Mouse (Mus musculus) erythroblast, embryonic 14.5 days (primary cell): ENCODE measurements around the gene Ncam1. TPM values are rescaled to one million over a fixed set of nuclear protein-coding genes. Genes with fewer than 3 reads are reported as not detected.

Experiments
- H3K27me3 ChIP-seq: 2 replicates; pipeline ENCODE4 v1.6.1; 2012; ENCODE audit warnings: inconsistent platforms; ENCODE audit not compliant: control insufficient read depth
- H3K36me3 ChIP-seq: 2 replicates; pipeline ENCODE4 v1.6.1; 2012; ENCODE audit warnings: mild to moderate bottlenecking, inconsistent platforms; ENCODE audit not compliant: control insufficient read depth
- H3K4me1 ChIP-seq: 2 replicates; pipeline ENCODE4 v1.6.1; 2012; ENCODE audit warnings: inconsistent platforms; ENCODE audit not compliant: control insufficient read depth
- H3K4me3 ChIP-seq: replicated peaks from 2 replicates; pipeline ENCODE3; 2012; ENCODE audit warnings: moderate library complexity, mild to moderate bottlenecking, inconsistent platforms
- H3K9me3 ChIP-seq: 2 replicates; pipeline ENCODE4 v1.6.1; 2012; ENCODE audit warnings: low read length, inconsistent platforms, mixed read lengths; ENCODE audit not compliant: control insufficient read depth
- GATA1 ChIP-seq: IDR thresholded peaks from 2 replicates; pipeline ENCODE4 v1.6.1; 2012; ENCODE audit warnings: low read length, inconsistent platforms, mixed read lengths
- TAL1 ChIP-seq: IDR thresholded peaks from 3 replicates; pipeline ENCODE4 v1.6.1; 2012; ENCODE audit warnings: low read length, inconsistent platforms, mixed read lengths
- polyA plus RNA-seq: library from polyadenylated mRNA; stranded (reverse); fragments of >175 nt; gene quantifications from 2 replicates; pipeline ENCODE4 v1.2.3, GENCODE M21; 2012

The Ncam1 gene
- polyA plus RNA-seq, 1 experiment, result 0.01 TPM

GRCm38 (mm10) chr9:49536593-49536992 lies 262.1 kb downstream of the Ncam1 start:
- TF ChIP-seq GATA1 (no peak), TAL1 (no peak)
- Histone ChIP-seq H3K9me3 (no peaks in the 10 kb centered on the region), H3K4me1 (no peaks in the 10 kb centered on the region), H3K4me3 (no peak overlapping the region), H3K36me3 (no peaks in the 10 kb centered on the region), H3K27me3 (no peaks in the 10 kb centered on the region)

GRCm38 (mm10) chr9:49534958-49535357 lies 263.8 kb downstream of the Ncam1 start:
- Histone ChIP-seq H3K4me1 (no peaks in the 10 kb centered on the region), H3K36me3 (no peaks in the 10 kb centered on the region), H3K27me3 (no peaks in the 10 kb centered on the region), H3K9me3 (no peaks in the 10 kb centered on the region), H3K4me3 (no peak overlapping the region)
- no peak for TF ChIP-seq GATA1
- no peak for TF ChIP-seq TAL1

- H3K27me3 ChIP-seq, result no peaks in the 10 kb centered on the region
- TF ChIP-seq TAL1 (no peak), GATA1 (no peak)
- H3K36me3 ChIP-seq, result no peaks in the 10 kb centered on the region
- H3K4me3 ChIP-seq, result no peak overlapping the region
- H3K9me3 ChIP-seq, result no peaks in the 10 kb centered on the region
- H3K4me1 ChIP-seq, result no peaks in the 10 kb centered on the region
These were observed 264.7 kb downstream of the Ncam1 start for GRCm38 (mm10) chr9:49533912-49534491.

- Histone ChIP-seq H3K36me3 (no peaks in the 10 kb centered on the region), H3K27me3 (no peaks in the 10 kb centered on the region), H3K4me1 (no peaks in the 10 kb centered on the region), H3K4me3 (no peak overlapping the region), H3K9me3 (no peaks in the 10 kb centered on the region)
- TF ChIP-seq GATA1, result no peak
- no peak for TF ChIP-seq TAL1
These were observed 265.3 kb downstream of the Ncam1 start for GRCm38 (mm10) chr9:49533455-49533854.

- Histone ChIP-seq H3K4me3 (no peak overlapping the region), H3K9me3 (no peaks in the 10 kb centered on the region), H3K4me1 (no peaks in the 10 kb centered on the region), H3K27me3 (no peaks in the 10 kb centered on the region), H3K36me3 (no peaks in the 10 kb centered on the region)
- TF ChIP-seq TAL1 (no peak), GATA1 (no peak)
These were observed 266.9 kb downstream of the Ncam1 start for GRCm38 (mm10) chr9:49531833-49532232.

GRCm38 (mm10) chr9:49531257-49531656 lies 267.5 kb downstream of the Ncam1 start:
- no peaks in the 10 kb centered on the region for H3K36me3 ChIP-seq
- H3K27me3 ChIP-seq, result no peaks in the 10 kb centered on the region
- no peaks in the 10 kb centered on the region for H3K9me3 ChIP-seq
- no peaks in the 10 kb centered on the region for H3K4me1 ChIP-seq
- no peak overlapping the region for H3K4me3 ChIP-seq
- no peak for TF ChIP-seq GATA1
- TF ChIP-seq TAL1, result no peak

GRCm38 (mm10) chr9:49530739-49531138 lies 268.0 kb downstream of the Ncam1 start:
- Histone ChIP-seq H3K4me1 (no peaks in the 10 kb centered on the region), H3K36me3 (no peaks in the 10 kb centered on the region), H3K4me3 (no peak overlapping the region), H3K9me3 (no peaks in the 10 kb centered on the region), H3K27me3 (no peaks in the 10 kb centered on the region)
- no peak for TF ChIP-seq GATA1
- TF ChIP-seq TAL1, result no peak

GRCm38 (mm10) chr9:49529366-49529959 lies 269.3 kb downstream of the Ncam1 start:
- Histone ChIP-seq H3K36me3 (no peaks in the 10 kb centered on the region), H3K27me3 (no peaks in the 10 kb centered on the region), H3K4me1 (no peaks in the 10 kb centered on the region), H3K9me3 (no peaks in the 10 kb centered on the region), H3K4me3 (no peak overlapping the region)
- TF ChIP-seq GATA1 (no peak), TAL1 (no peak)

GRCm38 (mm10) chr9:49528943-49529342 lies 269.8 kb downstream of the Ncam1 start:
- Histone ChIP-seq H3K36me3 (no peaks in the 10 kb centered on the region), H3K4me1 (no peaks in the 10 kb centered on the region), H3K9me3 (no peaks in the 10 kb centered on the region), H3K4me3 (no peak overlapping the region), H3K27me3 (no peaks in the 10 kb centered on the region)
- TF ChIP-seq GATA1 (no peak), TAL1 (no peak)
